Mouse (Mus musculus) kidney, postnatal 4 days (tissue): Measurements from ENCODE around the gene Trnt1.

Source experiments
- DNase-seq, 2 experiments: peaks; one replicate each; pipeline ENCODE4 v3.0.0; 2021; ENCODE audit warnings: mixed read lengths in 2 of 2

Trnt1 gene

GRCm38 (mm10) chr6:106791429-106791828 is 22.5 kb downstream of the Trnt1 start:
- no peak for DNase-seq

- DNase-seq = no peak
Observed at GRCm38 (mm10) chr6:106792486-106792885, 23.6 kb downstream of the Trnt1 start.

DNA sequence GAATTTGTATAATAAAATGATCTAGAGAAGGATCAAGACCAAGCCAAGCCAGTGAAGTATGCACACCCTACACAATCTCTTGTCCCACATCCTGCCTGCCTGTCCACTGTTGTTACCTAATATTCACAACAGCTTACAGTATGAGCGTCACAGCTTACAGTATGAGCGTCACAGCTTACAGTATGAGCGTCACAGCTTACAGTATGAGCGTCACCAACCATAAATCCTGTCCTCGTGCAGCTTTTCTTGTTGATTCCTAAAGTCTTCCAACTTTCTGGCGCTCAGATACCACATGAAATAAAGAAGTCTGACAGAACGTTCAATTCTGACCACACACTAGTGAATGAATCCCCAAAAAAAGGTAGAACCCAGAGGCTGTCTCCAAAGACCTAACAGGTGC is 24.2 kb downstream of the Trnt1 start:
- no peak for DNase-seq

- DNase-seq = no peak
Observed at GRCm38 (mm10) chr6:106793621-106794020, 24.7 kb downstream of the Trnt1 start.

DNA sequence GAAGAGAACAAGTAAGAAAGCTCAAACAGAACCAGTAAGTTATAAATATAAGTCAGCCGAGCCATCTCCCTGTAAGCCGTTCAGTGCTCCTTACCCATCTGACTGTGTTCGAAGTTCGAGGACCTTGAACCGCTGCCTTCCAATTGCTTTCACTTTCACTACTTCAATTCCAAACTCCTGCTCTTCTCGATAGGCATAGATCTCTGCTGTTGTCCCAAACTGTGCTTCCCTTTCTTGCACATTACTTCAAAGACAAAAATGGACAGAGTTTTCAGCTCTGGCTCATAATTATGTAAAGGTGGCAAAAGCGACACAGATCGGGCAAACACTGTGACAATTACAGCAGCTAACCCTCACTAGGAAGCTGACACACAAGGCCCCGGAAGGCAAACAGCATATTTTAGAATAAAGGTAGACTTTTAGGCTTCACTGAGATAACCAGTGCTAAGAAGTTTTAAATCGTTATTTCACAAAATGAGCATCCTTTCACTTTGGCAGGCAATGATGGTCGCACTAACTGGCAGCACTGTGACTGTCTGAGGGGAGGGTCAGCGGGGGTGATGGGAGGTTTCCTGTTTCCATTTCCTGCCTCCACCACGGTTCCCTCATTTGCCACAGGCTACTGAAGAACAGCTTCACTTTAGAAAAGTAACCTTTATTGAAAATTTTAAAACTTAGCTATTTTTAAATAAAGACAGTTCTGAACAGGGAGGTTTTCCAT is 25.3 kb downstream of the Trnt1 start:
- DNase-seq = no peak

DNA sequence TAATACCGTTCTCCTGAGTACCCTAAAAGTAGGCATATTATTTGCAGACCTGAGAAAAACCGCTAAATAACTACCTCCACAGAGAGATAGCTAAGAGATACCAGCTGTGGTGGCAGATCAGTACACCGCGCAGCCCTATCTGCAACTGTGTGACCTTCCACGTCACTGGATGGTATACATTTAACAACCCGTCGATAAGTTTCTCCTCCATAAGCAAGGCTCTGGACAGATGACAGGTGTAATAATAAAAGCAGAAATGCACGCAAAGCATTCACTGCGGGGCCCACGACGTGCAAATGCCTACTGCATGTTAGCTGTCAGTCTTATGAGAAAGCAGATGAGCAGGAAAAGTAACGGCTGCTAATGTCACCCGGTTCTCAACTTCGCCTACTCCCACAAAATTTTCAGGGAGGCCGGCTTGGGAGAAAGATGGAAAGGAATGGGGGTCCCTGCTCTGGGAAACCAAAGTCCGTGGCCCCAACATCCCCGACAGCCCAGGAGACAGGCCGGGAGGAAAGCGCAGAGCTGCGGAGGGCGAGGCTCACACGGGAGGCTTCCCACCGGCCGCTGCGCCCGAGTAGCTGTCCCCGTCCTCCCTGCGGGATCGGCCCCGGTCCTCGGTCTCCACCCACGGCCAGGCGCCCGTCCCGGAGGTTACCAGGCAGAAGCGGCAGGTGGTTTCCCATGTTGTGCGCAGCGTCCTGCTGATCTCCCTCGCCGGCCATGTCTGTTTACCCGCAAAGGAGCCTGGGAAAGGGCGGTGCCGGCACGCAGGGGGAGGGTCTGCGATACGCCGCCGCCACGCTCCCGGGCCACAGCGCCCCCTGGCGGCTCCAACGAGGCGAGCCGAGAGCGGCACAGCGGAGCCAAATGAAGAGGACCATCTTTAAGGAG is 30.7 kb downstream of the Trnt1 start, which contains the start of gene Crbn:
Gene Crbn (minus strand): TSS at position 745 of the 894 bp plus-strand sequence.
- DNase-seq = peak; percentile 95

GRCm38 (mm10) chr6:106800227-106800557 is 31.3 kb downstream of the Trnt1 start:
- DNase-seq = no peak

GRCm38 (mm10) chr6:106804904-106805303 is 36.0 kb downstream of the Trnt1 start:
- peak; percentile 11 to 21 for DNase-seq

DNA sequence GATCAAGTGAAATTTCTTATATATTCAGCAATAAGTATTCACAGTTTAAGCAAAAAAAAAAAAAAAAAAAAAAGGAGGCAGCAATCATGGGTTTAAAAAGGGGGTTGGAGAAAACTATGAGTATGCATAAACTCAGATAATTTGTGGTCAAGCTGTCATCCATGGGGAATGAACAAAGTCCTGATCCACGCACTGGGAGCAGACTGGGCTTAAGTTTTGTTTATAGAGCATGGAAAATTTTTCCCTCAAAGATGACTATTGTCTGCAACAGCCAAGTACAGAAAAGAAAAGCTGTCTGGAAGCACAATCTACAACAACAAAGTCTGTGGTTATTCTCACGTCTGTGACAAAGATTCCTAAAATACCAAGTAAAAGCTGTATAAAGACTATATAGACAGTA is 40.2 kb downstream of the Trnt1 start:
- no peak for DNase-seq

DNA sequence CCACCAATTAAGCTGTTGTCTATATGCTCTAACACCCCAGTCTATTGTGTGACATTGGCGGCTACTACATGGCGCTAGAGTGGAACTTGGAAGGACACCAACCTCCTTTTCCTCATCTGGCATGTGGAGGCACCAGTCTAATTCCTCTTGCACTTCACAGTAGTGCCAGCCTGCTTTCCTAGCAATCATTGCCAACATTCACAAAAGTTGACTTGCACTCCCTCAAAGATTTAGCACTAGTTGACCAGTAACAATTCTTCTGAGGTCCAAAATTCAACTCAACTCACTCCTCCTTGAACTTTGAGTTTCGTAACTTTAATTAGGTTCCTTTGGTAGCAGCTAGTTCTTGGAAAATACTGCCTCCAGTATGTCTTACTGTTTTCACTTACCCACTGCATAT is 41.8 kb downstream of the Trnt1 start:
- DNase-seq = no peak

DNA sequence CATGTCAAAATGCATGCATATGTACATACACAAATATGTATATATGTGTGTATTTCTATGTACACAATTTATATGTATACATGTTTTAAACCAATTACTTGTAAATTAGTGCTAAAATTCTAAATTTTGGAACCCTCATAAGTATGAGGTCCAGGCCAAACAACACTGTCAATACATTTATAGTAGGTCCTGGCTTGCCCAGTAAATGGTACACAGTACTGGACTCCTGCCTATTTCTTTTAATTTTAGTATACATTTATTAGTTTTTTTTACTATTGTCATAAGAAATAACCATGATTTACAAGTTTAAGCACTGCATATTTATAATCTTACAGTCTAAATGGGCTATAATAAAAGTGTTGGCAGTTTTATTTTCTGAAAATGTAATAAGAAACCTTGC is 50.3 kb downstream of the Trnt1 start:
- no peak for DNase-seq

- DNase-seq = no peak
Observed at GRCm38 (mm10) chr6:106819906-106820305, 51.0 kb downstream of the Trnt1 start.

DNA sequence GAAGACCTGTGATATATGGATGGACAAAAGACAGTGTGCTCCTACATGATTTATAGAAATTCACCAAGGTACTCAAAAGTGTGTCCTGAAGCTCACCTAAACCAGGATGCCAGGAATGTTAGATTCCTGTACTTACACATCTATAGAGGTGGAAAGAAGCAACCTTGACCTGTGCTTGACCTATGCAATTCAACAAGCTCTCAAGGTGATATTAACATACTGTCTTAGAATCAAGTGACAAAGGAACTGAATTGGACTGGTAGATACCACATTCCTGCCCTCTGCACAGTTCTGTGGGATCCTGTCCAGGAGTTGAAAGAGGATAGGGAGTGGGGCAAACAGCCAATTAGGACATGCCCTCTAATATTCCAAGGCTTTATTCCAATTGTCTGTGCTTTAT is 51.6 kb downstream of the Trnt1 start:
- no peak for DNase-seq

- peak; percentile 34 to 42 for DNase-seq
Observed at GRCm38 (mm10) chr6:106822329-106822728, 53.4 kb downstream of the Trnt1 start.
